Mouse (Mus musculus): ENCODE data around the gene Glipr1l3. TPM values are rescaled to one million over a fixed set of nuclear protein-coding genes. Genes with fewer than 3 reads are reported as not detected.
A peak's percentile ranks its signal among the peaks of the same experiment; 100 is the strongest.
"Not testable (repeated sequence)": the region's sequence is repeated elsewhere in the genome, so short reads cannot be mapped to it uniquely, and the experiment has no call there.

Glipr1l3 gene
- polyA plus RNA-seq, 1 experiment from 2014 or later = 0.29 TPM

DNA sequence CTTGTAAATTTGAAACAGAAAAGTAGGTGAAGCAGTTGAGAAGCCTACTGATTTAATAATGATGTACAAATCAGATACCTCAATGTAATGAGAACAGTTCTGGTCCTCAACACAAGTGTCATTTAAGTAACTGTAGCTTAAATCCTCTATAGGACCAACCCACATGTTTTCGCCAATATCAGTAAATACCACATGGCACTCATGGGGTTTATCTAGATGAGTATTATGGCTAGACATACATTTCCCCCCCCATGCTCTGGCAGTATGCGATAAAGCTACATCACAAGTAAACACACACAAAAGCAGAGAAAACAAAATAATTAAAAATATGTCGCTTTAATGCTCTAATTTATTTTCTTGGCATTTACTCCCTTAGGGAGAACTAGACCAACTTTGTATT, 27.9 kb downstream of the Glipr1l3 start:
- WGBS = 94% methylated on average over 3 of the region's 3 CpGs
- no peak for DNase-seq (ENCODE audit: low spot score)
- no peaks in the 10 kb centered on the region for H3K9me3 ChIP-seq (ENCODE audit: control insufficient read depth, low read length)
- H3K27me3 ChIP-seq (ENCODE audit: control insufficient read depth, insufficient read depth, low read length) = no peaks in the 10 kb centered on the region
- no peak overlapping the region for H3K4me2 ChIP-seq (replicated peaks)
- H3K27ac ChIP-seq = no peak overlapping the region
- H3K4me3 ChIP-seq (replicated peaks; ENCODE audit: low read length) = no peak overlapping the region
- no peaks in the 10 kb centered on the region for H3K36me3 ChIP-seq (replicated peaks; ENCODE audit: control insufficient read depth, insufficient read depth)
- no peak overlapping the region for H3K9ac ChIP-seq
- no peaks in the 10 kb centered on the region for H3K4me1 ChIP-seq (replicated peaks; ENCODE audit: control insufficient read depth, insufficient read depth, low read length)
- ATAC-seq (ENCODE audit: low FRiP score) = no peak

DNA sequence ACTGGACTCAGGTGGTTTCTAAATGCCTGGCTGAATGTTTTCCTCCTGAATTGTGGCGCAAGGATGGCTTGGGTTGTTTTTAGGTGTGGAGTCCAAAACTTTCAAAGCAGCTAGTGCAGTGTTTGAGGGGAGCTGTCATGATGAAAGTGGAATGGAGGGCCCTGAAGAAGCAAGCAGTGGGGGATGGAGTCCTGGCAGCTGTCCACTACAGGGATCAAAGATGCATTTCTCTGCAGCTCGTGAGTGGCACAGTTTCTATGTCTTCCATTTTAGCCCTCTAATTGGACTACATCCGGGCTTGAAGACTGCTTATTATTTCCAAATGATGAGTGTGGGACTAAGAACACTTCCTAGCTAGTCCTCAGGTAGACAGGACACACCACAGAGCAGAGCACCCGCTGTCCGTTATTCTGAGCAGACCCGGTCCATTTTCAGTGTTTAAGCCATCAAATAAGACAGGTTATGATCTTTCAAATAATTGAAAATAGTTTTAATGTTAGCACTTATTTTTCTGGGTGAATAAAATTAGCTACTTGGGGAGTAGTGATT, 32.4 kb downstream of the Glipr1l3 start:
- not testable (repeated sequence) for H3K9me3 ChIP-seq (ENCODE audit: control insufficient read depth, low read length); H3K4me3 ChIP-seq (replicated peaks; ENCODE audit: low read length); H3K36me3 ChIP-seq (replicated peaks; ENCODE audit: control insufficient read depth, insufficient read depth); DNase-seq (ENCODE audit: low spot score); H3K9ac ChIP-seq; H3K4me1 ChIP-seq (replicated peaks; ENCODE audit: control insufficient read depth, insufficient read depth, low read length); H3K4me2 ChIP-seq (replicated peaks); H3K27ac ChIP-seq; ATAC-seq (ENCODE audit: low FRiP score); H3K27me3 ChIP-seq (ENCODE audit: control insufficient read depth, insufficient read depth, low read length)
- WGBS = 85% methylated on average over 6 of the region's 6 CpGs

DNA sequence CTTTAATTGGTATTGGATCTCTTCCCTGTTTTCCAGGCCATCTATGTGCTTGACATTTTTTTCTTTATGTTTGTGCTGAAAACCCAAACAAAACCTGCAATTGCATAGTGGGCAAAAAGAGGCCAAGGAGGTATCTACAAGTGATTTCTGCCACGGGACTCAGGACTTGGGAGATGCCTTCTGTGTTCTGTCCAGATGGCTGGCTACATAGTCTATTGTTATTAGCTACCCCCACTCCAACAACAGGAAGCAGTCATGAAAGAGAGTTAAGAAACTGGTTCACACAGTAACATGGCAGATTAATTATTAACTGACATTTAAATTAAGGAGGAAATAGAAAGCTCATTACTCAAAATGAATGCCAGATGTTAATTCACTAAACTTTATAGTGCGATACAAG, 35.0 kb downstream of the Glipr1l3 start:
- 49% methylated on average over 2 of the region's 2 CpGs for WGBS
- H3K4me3 ChIP-seq (replicated peaks; ENCODE audit: low read length); H3K27me3 ChIP-seq (ENCODE audit: control insufficient read depth, insufficient read depth, low read length); H3K9ac ChIP-seq; H3K4me2 ChIP-seq (replicated peaks); H3K36me3 ChIP-seq (replicated peaks; ENCODE audit: control insufficient read depth, insufficient read depth); H3K9me3 ChIP-seq (ENCODE audit: control insufficient read depth, low read length); H3K27ac ChIP-seq; H3K4me1 ChIP-seq (replicated peaks; ENCODE audit: control insufficient read depth, insufficient read depth, low read length); ATAC-seq (ENCODE audit: low FRiP score); DNase-seq (ENCODE audit: low spot score): not testable (repeated sequence)

DNA sequence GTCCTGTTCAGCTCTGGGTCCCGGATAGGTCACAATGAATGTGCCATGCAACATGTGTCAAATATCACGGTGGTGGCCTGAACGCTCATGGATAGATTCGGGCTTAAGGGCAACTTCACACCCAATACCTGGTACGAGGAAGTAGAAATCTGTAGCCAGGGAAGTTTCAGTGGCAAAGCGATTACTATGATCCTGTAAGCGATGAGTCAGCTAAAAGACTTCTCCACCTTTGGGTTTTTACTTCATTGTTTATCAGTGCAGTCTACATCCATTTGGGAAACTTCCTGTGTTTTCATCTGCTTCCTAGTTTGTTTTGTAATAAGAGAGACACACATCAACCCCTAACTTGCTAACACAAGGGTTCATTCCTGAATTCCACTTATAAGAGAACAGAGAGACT, 49.7 kb downstream of the Glipr1l3 start:
- H3K36me3 ChIP-seq (replicated peaks; ENCODE audit: control insufficient read depth, insufficient read depth) = no peaks in the 10 kb centered on the region
- no peaks in the 10 kb centered on the region for H3K4me1 ChIP-seq (replicated peaks; ENCODE audit: control insufficient read depth, insufficient read depth, low read length)
- no peak overlapping the region for H3K27ac ChIP-seq
- DNase-seq (ENCODE audit: low spot score) (no peak), ATAC-seq (ENCODE audit: low FRiP score) (no peak)
- H3K4me3 ChIP-seq (replicated peaks; ENCODE audit: low read length) = no peak overlapping the region
- H3K9me3 ChIP-seq (ENCODE audit: control insufficient read depth, low read length) = no peaks in the 10 kb centered on the region
- no peak overlapping the region for H3K9ac ChIP-seq
- H3K4me2 ChIP-seq (replicated peaks) = no peak overlapping the region
- no peaks in the 10 kb centered on the region for H3K27me3 ChIP-seq (ENCODE audit: control insufficient read depth, insufficient read depth, low read length)
- 92% methylated on average over 7 of the region's 7 CpGs for WGBS

DNA sequence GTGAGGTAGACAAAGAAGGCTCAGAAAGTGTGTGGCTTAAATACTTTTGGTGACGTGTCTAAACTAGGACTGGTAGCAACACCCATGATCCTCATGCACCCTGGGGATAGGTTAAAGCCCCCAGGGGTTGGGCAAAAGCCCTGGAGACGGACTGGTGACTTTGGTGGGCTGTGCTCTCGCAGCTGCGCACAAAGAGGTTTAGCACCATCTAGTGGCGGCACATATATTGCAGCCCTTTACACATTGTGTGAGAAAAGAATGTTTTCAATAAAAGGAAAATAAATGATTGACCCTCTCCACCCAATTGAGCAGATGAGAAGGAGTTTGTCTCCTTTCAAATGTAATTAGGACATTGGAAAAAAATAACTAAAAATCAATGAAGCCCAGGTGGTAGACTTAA, 54.3 kb downstream of the Glipr1l3 start:
- not testable (repeated sequence) for ATAC-seq (ENCODE audit: low FRiP score); H3K36me3 ChIP-seq (replicated peaks; ENCODE audit: control insufficient read depth, insufficient read depth); H3K9ac ChIP-seq; H3K4me1 ChIP-seq (replicated peaks; ENCODE audit: control insufficient read depth, insufficient read depth, low read length); H3K27me3 ChIP-seq (ENCODE audit: control insufficient read depth, insufficient read depth, low read length); H3K27ac ChIP-seq; H3K4me3 ChIP-seq (replicated peaks; ENCODE audit: low read length); H3K4me2 ChIP-seq (replicated peaks)
- peaks cover 15% of the 10 kb centered on the region for H3K9me3 ChIP-seq (ENCODE audit: control insufficient read depth, low read length)
- 8% methylated on average over 5 of the region's 5 CpGs for WGBS
- DNase-seq (ENCODE audit: low spot score) = peak; percentile 46

Other genes with a start within 250 kb of the Glipr1l3 start
- 39.3 and 47.6 TPM in 2 replicates for gene Krr1, start 187.7 kb downstream of the Glipr1l3 start, polyA plus RNA-seq (2014; fragmentation: Nextera tagmentation; extraction: Ambion mirVana)
- gene Glipr1, start 157.7 kb downstream of the Glipr1l3 start, polyA plus RNA-seq (2014; fragmentation: Nextera tagmentation; extraction: Ambion mirVana) = 1.0 and 1.1 TPM in 2 replicates
- gene Glipr1l1, start 100.1 kb downstream of the Glipr1l3 start, polyA plus RNA-seq (2014; fragmentation: Nextera tagmentation; extraction: Ambion mirVana) = 0.23 TPM in 1 of 2 replicates, not detected in the other
- not detected in 2 replicates for gene Glipr1l2, start 77.0 kb downstream of the Glipr1l3 start, polyA plus RNA-seq (2014; fragmentation: Nextera tagmentation; extraction: Ambion mirVana)
- gene Caps2, start 3.3 kb upstream of the Glipr1l3 start, polyA plus RNA-seq (2014; fragmentation: Nextera tagmentation; extraction: Ambion mirVana) = 0.53 and 0.96 TPM in 2 replicates
- 7.7 and 10.4 TPM in 2 replicates for gene Kcnc2, start 110.8 kb upstream of the Glipr1l3 start, polyA plus RNA-seq (2014; fragmentation: Nextera tagmentation; extraction: Ambion mirVana)